Mouse (Mus musculus) lung, adult 2 months (tissue): ENCODE measurements around the gene Cd80. TPM values are rescaled to one million over a fixed set of nuclear protein-coding genes. Genes with fewer than 3 reads are reported as not detected.

Experiments used
- DNase-seq: peaks from one replicate; pipeline ENCODE4 v3.0.0; 2022
- H3K4me1 ChIP-seq: fragments of 200-500 bp; 2 replicates; pipeline ENCODE4 v1.6.1; 2011; ENCODE audit warnings: low read length; ENCODE audit not compliant: control insufficient read depth, insufficient read depth
- H3K4me3 ChIP-seq: fragments of 200-500 bp; replicated peaks from 2 replicates; pipeline ENCODE3; 2011; ENCODE audit warnings: low read depth, mild to moderate bottlenecking, control low read depth, low read length; ENCODE audit errors: extremely low read depth
- CTCF ChIP-seq: fragments of 200-500 bp; IDR thresholded peaks from 2 replicates; pipeline ENCODE4 v1.5.1; 2011; ENCODE audit warnings: mild to moderate bottlenecking, low read length, control low read depth; ENCODE audit not compliant: insufficient read depth
- POLR2A ChIP-seq: fragments of 200-500 bp; IDR thresholded peaks from 2 replicates; pipeline ENCODE4 v1.6.1; 2011; ENCODE audit warnings: low read depth, mild to moderate bottlenecking, control low read depth, low read length, borderline replicate concordance; ENCODE audit errors: extremely low read depth
- WGBS: fragments of 180-500 bp; shearing (Covaris S2); methylation state at CpG from one replicate; pipeline ENCODE4 v1.1.7; 2018; 5-methylcytosine and 5-hydroxymethylcytosine counted together
- polyA plus RNA-seq: library from polyadenylated mRNA; depleted of rRNA; stranded (reverse); fragments of >200 nt; gene quantifications from 2 replicates; pipeline ENCODE4 v1.2.3, GENCODE M21; 2012; rRNA removed

Gene Cd80
- polyA plus RNA-seq, 1 experiment, result 0.98 TPM

GRCm38 (mm10) chr16:38510846-38511245 is 55.5 kb downstream of the Cd80 start:
- no peaks in the 10 kb centered on the region for H3K4me1 ChIP-seq
- WGBS, result 88% methylated on average over 2 of the region's 2 CpGs
- no peak overlapping the region for H3K4me3 ChIP-seq
- DNase-seq, result no peak
- TF ChIP-seq CTCF (no peak), POLR2A (no peak)

- WGBS, result 96% methylated on average over 2 of the region's 2 CpGs
- no peak overlapping the region for H3K4me3 ChIP-seq
- no peak for DNase-seq
- TF ChIP-seq POLR2A, result no peak
- TF ChIP-seq CTCF, result no peak
- H3K4me1 ChIP-seq, result peaks cover 6% of the 10 kb centered on the region
Observed at GRCm38 (mm10) chr16:38519140-38519539, 63.8 kb downstream of the Cd80 start.

- 29% methylated on average over 8 of the region's 8 CpGs for WGBS
- TF ChIP-seq CTCF (no peak), POLR2A (no peak)
- Histone ChIP-seq H3K4me3 (no peak overlapping the region), H3K4me1 (peaks cover 6% of the 10 kb centered on the region)
- no peak for DNase-seq
Observed at GRCm38 (mm10) chr16:38521211-38521987, 66.0 kb downstream of the Cd80 start.

- peak within 1 kb of the TSS; percentile 98 for H3K4me3 ChIP-seq
- H3K4me1 ChIP-seq, result peaks cover 6% of the 10 kb centered on the region
- DNase-seq, result peak; percentile 93
- no peak for TF ChIP-seq CTCF
- TF ChIP-seq POLR2A, result peak; percentile 92; the same call in 1 of the 2 replicates
- under 1% methylated on average over 73 of the region's 73 CpGs for WGBS
Observed at GRCm38 (mm10) chr16:38522129-38523084, 67.0 kb downstream of the Cd80 start, which contains the start of gene Timmdc1. Gene Timmdc1 (minus strand): TSS chr16:38522663.

- WGBS, result 82% methylated on average over 6 of the region's 6 CpGs
- TF ChIP-seq POLR2A (no peak), CTCF (no peak)
- H3K4me3 ChIP-seq, result no peak overlapping the region
- peaks cover 6% of the 10 kb centered on the region for H3K4me1 ChIP-seq
- DNase-seq, result no peak
Observed at GRCm38 (mm10) chr16:38526264-38526663, 70.9 kb downstream of the Cd80 start.

- TF ChIP-seq POLR2A (no peak), CTCF (peak; percentile 82)
- peak; percentile 80 for DNase-seq
- 30% methylated on average over 8 of the region's 8 CpGs for WGBS
- Histone ChIP-seq H3K4me1 (no peaks in the 10 kb centered on the region), H3K4me3 (no peak overlapping the region)
Observed at GRCm38 (mm10) chr16:38536544-38537146, 81.3 kb downstream of the Cd80 start.

- Histone ChIP-seq H3K4me1 (no peaks in the 10 kb centered on the region), H3K4me3 (no peak overlapping the region)
- 78% methylated on average over 11 of the region's 13 CpGs for WGBS
- TF ChIP-seq POLR2A, result no peak
- no peak for DNase-seq
Observed at GRCm38 (mm10) chr16:38538716-38539380, 83.5 kb downstream of the Cd80 start.

Other genes with a start within 250 kb of the Cd80 start
- 0.63 and 0.66 TPM in 2 replicates for gene Nr1i2, start 160.7 kb upstream of the Cd80 start, polyA plus RNA-seq
- gene Maats1, start 113.4 kb upstream of the Cd80 start, polyA plus RNA-seq, result 1.7 and 2.5 TPM in 2 replicates
- gene Cox17, start 108.6 kb upstream of the Cd80 start, polyA plus RNA-seq, result 63.2 and 64.6 TPM in 2 replicates
- not detected in 2 replicates for gene Gm21987, start 108.5 kb upstream of the Cd80 start, polyA plus RNA-seq
- gene Popdc2, start 93.4 kb upstream of the Cd80 start, polyA plus RNA-seq, result 20.4 and 30.9 TPM in 2 replicates
- 1.6 and 2.0 TPM in 2 replicates for gene Pla1a, start 22.4 kb upstream of the Cd80 start, polyA plus RNA-seq
- 27.0 and 29.4 TPM in 2 replicates for gene Adprh, start 2.9 kb upstream of the Cd80 start, polyA plus RNA-seq
- 10.0 and 12.9 TPM in 2 replicates for gene Timmdc1, start 67.1 kb downstream of the Cd80 start, polyA plus RNA-seq
- gene Poglut1, start 94.7 kb downstream of the Cd80 start, polyA plus RNA-seq, result 17.5 and 27.8 TPM in 2 replicates
- gene Tmem39a, start 103.1 kb downstream of the Cd80 start, polyA plus RNA-seq, result 50.1 and 73.2 TPM in 2 replicates